Mouse (Mus musculus) heart, postnatal 4 days (tissue): Measurements from ENCODE around the gene Slc27a4. TPM values are rescaled to one million over a fixed set of nuclear protein-coding genes. Genes with fewer than 3 reads are reported as not detected.

Experiments used
- DNase-seq: peaks from one replicate; pipeline ENCODE4 v3.0.0; 2021
- microRNA-seq, 2 experiments: library from miRNA; unstranded; fragments of <30 nt; microRNA quantifications; one replicate each; pipeline ENCODE4 v1.2.0; 2021 to 2022
- total RNA-seq, 2 experiments: library from RNA; stranded (reverse); gene quantifications; 2 replicates each; pipeline ENCODE4 v1.2.3; 2021

Gene Slc27a4
- total RNA-seq, 2 experiments from 2014 or later, result 22.3 to 23.4 TPM

DNA sequence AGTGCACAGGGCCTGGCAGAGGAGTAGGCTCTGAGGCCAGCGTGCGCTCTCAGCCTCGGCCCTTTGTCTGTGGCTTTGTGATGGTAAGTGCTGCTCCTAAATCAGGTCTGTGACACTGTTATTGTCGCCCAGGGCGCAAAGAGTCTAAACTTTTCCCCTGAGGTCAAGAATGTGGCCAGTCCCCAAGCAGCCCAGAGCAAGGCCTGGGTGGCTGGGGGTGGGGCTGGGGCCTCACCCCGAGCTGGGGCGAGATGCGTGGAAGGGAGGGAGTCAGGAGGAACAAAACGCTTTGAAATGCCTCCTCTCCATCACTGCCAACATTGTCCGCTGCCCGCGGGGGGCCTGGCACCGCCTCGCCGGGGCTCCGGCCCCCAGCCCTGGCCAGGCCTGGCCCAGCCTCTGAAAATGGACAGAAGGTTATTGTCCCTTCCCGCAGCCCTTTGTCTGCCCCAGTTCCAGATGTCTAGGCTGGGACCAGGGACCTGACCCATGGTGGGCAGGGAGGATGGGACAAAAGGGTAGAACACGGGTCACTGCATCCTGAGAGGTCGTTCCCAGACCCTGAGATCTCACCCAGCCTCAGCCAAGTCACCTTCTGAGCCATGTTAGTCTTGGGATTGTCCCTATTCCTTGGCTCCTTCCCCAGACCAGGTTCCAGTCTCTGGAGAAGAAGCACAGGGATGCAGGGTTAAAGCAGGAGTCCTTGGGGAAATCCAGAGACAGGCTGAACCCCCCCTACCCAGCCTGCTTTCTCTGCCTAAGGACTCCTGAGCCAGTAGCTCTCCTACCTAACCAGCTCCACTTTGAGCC, 54.2 kb downstream of the Slc27a4 start:
- no peak for DNase-seq

DNA sequence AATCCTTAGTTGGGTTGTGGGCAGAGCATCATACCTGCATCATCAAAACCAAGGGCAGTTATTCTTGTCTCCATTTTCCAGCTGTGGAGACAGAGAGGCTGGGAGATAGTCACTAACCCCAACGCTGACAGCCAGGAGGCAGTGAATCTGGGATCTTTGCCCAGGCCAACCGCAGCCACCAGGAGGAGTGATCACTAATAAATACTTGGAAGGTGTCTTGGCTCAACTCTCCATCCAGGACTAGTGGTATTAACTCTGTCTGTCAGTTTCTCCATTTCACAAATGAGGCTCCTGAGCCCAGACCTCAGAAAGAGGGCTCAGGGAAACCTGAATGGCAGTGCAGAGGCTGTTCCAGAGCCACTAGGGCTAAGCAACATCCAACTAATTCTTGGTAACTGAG, 54.9 kb downstream of the Slc27a4 start:
- no peak for DNase-seq

DNA sequence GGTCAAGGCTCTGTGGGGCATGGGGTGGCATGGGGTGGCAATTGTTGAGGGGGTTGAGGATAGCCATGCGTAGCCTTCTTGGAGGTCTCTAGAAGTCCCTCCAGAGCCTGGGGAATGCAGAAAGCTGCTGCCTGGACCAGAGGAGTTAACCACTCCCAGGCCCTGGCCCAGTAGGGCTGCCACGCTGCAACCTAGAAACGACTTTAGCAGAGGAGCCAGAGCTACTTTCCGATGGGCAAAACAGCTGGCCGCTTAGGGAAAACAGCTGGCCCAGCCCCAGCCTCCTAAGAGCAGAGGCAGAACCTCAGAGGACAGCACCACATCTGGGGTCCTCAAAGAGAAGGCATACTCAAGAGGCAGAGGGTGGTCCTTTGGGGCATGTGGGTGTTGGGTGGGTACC, 55.5 kb downstream of the Slc27a4 start:
- DNase-seq, result no peak

DNA sequence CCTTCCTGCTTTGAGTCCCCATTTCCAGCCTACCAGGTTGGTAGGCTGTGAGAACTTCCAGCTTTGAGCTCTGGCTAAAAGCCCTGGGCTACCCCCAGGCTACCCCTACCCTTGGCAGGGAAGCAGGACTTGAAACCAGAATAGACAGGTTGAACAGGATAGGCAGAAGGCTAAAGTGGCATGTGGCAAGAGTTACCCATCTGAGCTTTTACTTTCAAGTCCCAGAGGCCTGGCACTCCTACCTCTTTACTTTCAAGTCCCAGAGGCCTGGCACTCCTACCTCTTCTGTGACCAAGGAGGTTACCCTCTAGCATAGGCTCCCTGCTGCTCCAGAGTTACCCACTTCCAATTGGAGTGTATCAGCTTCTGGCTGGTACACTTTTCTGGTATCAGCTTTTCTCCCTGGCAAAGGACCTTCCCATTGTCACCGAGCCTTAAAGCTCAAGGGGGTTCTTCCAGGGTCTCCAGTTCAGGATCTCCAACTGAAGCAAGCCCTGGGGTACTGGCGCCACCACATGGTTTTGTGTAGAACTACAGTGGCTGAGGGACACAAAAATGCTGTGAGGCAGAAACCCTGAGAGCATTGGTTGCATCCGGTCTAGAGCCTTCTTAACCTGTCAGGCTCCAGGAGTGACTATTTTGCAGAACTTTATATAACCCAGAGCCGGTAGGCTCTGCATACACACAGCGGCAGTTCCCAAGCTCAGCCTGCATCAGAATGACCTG, 56.5 kb downstream of the Slc27a4 start:
- DNase-seq, result peak; percentile 64

DNA sequence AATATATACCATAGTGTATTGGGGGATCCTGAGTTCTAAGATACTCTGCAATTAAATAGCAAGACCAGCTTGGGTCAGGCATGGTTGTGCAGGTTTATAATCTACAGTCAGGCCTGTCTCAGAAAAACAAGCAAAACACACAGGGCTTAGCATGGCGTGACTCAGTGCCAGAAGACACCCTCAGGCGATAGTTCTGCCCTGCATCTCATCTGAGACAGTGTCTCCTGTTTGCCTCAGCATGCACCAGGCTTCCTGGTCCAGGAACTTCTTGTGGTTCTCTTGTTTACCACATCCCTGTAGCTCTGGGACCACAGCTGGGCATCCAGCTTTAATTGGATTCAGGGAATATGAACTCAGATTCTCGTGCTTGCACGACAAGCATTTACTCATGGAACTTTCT, 62.7 kb downstream of the Slc27a4 start:
- no peak for DNase-seq

Small RNA genes within 50 kb of the gene (microRNA-seq; reads per million reads assigned to microRNA genes)
- gene Mir219a-2, result 0 reads per million in 2 experiments
- 0 reads per million in 2 experiments for gene Mir219b

Other genes starting within 250 kb of the Slc27a4 start
- 10 to 100 TPM; 96.3 to 98.4 TPM for gene Rapgef1, start 182.9 kb upstream of the Slc27a4 start, total RNA-seq
- not detected for gene Gm13420, start 50.9 kb upstream of the Slc27a4 start, total RNA-seq
- gene Gm13547, start 43.3 kb upstream of the Slc27a4 start, total RNA-seq, result not detected
- 10 to 100 TPM; 14.6 to 14.7 TPM for gene Coq4, start 15.1 kb upstream of the Slc27a4 start, total RNA-seq
- gene Trub2, start 14.1 kb upstream of the Slc27a4 start, total RNA-seq, result 10 to 100 TPM; 37.5 to 38.6 TPM
- 10 to 100 TPM; 37.9 to 40.9 TPM for gene Urm1, start 17.4 kb downstream of the Slc27a4 start, total RNA-seq
- gene Cercam, start 66.5 kb downstream of the Slc27a4 start, total RNA-seq, result 10 to 100 TPM; 13.4 to 13.9 TPM
- 10 to 100 TPM; 44.8 to 52.4 TPM for gene Odf2, start 86.6 kb downstream of the Slc27a4 start, total RNA-seq
- 10 to 100 TPM; 25.9 to 26.8 TPM for gene Gle1, start 132.8 kb downstream of the Slc27a4 start, total RNA-seq
- gene Sptan1, start 162.9 kb downstream of the Slc27a4 start, total RNA-seq, result 100 to 1,000 TPM; 370 to 371 TPM
- gene Wdr34, start 246.2 kb downstream of the Slc27a4 start, total RNA-seq, result 10 to 100 TPM; 15.2 to 15.8 TPM